Mouse (Mus musculus): ENCODE results near the gene Col26a1. TPM values are rescaled to one million over a fixed set of nuclear protein-coding genes. Genes with fewer than 3 reads are reported as not detected.

The Col26a1 gene
- total RNA-seq, 2 experiments from 2014 or later = 2.3 to 4.1 TPM

DNA sequence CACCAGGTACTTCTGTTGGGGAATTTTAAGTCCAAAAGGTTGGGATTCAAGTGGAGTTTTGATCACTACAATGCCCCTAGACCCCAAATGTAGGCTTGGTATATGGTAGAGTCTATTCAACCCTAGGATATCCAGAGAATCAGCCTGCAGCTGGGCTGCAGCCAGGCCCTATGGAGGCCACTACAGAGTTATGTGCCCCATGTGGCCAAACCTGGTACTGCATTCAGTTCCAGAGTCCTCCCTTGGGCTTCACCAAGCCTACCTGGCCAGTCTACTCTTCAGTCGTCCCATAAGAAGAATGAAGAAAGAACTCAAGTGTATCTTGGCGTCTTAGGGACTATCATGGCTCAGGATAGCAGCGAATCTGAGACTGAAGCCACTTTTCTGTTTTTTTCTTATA is 179.3 kb downstream of the Col26a1 start:
- peak; percentile 53 to 59 for DNase-seq
- intact Hi-C loops (cut with DNase I) = no loop called here

DNA sequence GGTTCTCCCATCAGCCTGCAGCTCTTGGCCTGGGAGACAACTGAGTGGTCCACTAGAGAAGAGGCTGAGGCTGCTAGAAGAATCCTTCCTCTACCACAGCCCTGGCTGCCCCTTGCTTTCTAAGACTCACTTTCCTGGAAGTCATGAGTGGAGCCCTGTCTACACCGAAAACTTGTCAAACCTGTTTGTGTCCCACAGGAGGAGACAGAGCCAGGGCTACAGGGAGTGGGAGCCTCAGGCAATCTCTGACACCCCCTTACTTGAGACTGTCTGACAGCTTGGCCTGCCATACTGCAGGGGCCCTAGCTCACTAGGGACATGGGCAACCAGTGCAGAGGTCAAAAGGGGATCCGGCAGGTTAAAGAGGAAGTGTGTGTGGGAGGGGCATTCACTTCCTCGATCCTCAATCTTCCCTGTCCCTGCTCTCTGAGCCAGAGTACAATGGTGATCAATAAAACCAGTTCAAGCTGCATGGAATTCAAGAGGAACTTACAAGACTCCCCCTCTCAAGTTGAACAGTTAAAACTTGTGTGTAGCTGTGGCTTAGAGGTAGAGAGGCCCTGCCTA is 180.8 kb downstream of the Col26a1 start:
- intact Hi-C loops (cut with DNase I) = no loop called here
- no peak for DNase-seq

DNA sequence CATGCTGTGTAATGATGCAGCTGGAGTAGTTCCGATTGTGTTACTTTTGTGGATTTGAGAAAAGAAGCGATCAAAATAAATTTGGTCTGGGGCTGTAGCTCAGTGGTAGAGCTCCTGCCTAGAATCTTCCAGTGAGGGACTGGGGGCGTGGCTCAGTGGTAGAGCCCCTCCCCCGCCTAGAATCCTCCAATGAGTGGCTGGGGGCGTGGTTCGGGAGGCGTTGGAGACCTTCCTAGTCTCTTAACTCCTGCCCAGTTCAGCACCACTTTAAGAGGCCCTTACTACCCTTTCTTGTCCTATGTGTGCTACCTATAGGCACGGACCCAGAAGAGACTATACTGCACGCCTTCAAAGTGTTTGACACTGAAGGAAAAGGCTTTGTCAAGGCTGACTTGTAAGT is 185.4 kb downstream of the Col26a1 start:
- intact Hi-C loops (cut with DNase I) = no loop called here

DNA sequence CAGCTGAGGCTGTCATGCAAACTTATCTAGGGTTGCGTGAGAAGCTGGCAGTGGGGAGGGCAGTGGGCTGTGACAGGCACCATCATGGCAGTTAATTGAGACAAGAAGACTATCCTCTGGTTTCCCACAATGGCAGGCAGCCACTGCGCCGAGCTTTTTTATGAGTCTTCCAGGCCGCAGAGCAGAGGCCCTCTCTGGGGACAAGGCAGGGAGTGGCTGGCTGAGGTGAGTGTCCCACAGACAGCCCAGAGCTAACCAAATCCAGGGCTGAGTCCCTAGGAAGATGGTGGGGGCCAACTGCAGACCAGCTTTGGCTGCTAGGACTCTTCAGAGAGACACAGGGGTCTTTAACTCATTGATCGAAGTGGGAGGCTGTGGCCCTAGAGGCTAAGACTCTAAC is 186.5 kb downstream of the Col26a1 start:
- intact Hi-C loops (cut with DNase I) = no loop called here
- DNase-seq = no peak

More for the DNA sequence above, 185.4 kb downstream of the Col26a1 start:
- DNase-seq = no peak

DNA sequence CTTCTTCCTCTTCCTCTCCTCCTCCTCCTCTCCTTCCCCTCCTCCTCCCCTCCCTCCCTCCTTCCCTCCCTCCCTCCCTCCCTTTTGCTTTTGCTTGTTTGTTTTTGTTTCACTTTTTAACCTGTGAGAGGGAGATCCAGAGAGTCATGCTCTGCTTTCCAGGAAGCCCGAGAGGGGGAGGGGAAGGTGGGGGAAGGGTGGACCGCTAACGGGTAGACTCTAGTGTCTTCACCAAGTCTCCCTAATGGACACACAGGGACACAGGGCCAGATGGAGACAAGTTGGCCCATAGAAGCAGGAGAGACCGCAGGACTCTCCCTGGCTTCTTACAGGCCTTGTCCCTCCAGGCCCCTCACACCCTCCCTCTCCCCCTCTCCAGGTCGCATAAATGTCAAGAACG is 188.0 kb downstream of the Col26a1 start:
- no peak for DNase-seq
- intact Hi-C loops (cut with DNase I) = no loop called here

DNA sequence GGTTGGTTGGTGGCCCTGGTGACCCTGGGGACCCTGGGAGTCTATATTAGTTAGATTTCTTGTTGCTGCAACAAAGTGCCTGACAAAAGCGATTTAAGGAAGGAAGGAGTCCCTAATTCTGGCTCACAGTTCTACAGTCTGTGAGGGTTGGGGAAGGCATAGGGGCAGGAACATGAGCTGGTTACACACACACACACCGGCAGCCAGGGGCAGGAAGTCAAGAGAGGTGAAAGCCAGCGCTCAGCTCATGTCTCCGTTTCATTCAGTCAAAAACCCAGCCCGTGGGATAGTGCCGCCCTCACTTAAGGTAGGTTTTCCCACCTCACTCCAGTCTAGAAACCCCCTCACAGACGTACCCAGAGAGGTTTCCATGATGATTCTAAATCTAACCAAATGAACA is 189.6 kb downstream of the Col26a1 start:
- no peak for DNase-seq
- intact Hi-C loops (cut with DNase I) = no loop called here

DNA sequence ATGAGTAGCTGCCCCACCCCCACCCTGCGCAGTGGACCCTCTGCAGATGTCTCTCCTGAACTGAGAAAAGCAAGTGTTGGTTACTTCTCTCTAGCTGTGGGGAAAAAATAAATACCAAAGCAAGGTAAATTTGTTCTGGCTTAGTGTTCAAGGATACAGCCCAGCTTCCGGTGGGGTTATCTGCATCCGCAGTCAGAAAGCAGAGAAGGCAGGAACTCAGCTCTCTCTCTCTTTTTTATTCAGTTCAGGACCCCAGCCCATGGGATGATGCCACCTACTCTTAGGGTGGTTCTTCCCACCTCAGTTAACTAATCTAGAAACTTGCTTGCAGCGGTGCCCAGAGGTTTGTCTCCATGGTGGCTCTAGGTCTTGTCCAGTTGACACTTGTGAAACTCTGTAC is 190.2 kb downstream of the Col26a1 start, which contains the start of gene Myl10:
Gene Myl10 (plus strand): TSS at position 363 of the 400 bp plus-strand sequence.
- DNase-seq = no peak
- intact Hi-C loops (cut with DNase I) = no loop called here

Other genes starting within 250 kb of the Col26a1 start
- gene Myl10, start 190.1 kb downstream of the Col26a1 start, total RNA-seq (2021) = 1 to 10 TPM in 1 of 2 experiments, under 1 TPM in 1; 0.44 to 2.9 TPM
- 1 to 10 TPM; 4.2 to 5.9 TPM for gene Ift22, start 24.9 kb upstream of the Col26a1 start, total RNA-seq (2021)
- 100 to 1,000 TPM; 149 to 165 TPM for gene Fis1, start 70.1 kb upstream of the Col26a1 start, total RNA-seq (2021)
- 1 to 10 TPM; 1.7 to 1.8 TPM for gene Cldn15, start 83.4 kb upstream of the Col26a1 start, total RNA-seq (2021)
- gene Plod3, start 103.8 kb upstream of the Col26a1 start, total RNA-seq (2021) = 10 to 100 TPM; 19.5 to 22.2 TPM
- gene Znhit1, start 104.8 kb upstream of the Col26a1 start, total RNA-seq (2021) = 10 to 100 TPM; 58.3 to 63.2 TPM
- gene Vgf, start 143.2 kb upstream of the Col26a1 start, total RNA-seq (2021) = not detected
- gene Ap1s1, start 162.9 kb upstream of the Col26a1 start, total RNA-seq (2021) = 10 to 100 TPM; 14.6 to 16.8 TPM
- 1 to 10 TPM; 2.8 to 7.5 TPM for gene Serpine1, start 189.1 kb upstream of the Col26a1 start, total RNA-seq (2021)
- 1 to 10 TPM; 7.0 to 8.0 TPM for gene Trim56, start 233.0 kb upstream of the Col26a1 start, total RNA-seq (2021)